In genomic region chr14:101777129-101777493, GRCm38 (mm10) we compare ENCODE assay signal across 37 mouse cellular contexts. TPM values are rescaled to one million over a fixed set of nuclear protein-coding genes. Genes with fewer than 3 reads are reported as not detected.
DNase-seq lines count a peak whose midpoint lies in the region; ATAC-seq and TF ChIP-seq lines count a peak whose summit lies in the region.
"Had no signal": no experiment of that assay in that cellular context is flagged by ENCODE, and none has a peak within 500 bp of the region (broad histone marks: within the 10 kb centered on the region; RNA-seq: fewer than 3 reads in every experiment).

No protein-coding gene starts in this region.

- no peak for TF ChIP-seq POLR2A in embryonic fibroblast, embryonic 13.5 days (IDR thresholded peaks at IDR 0.05; ENCODE audit: low read depth, low read length)

- no peak overlapping the region for H3K4me2 ChIP-seq in forebrain, embryonic 11.5 days (ENCODE audit: low read depth, low read length, severe bottlenecking)
- H3K4me2 ChIP-seq in forebrain, postnatal 0 days (ENCODE audit: low read depth) = no peak overlapping the region
- no peak overlapping the region for H3K4me2 ChIP-seq in midbrain, embryonic 11.5 days
- no peak overlapping the region for H3K4me2 ChIP-seq in midbrain, embryonic 16.5 days (ENCODE audit: low read length)
- H3K4me2 ChIP-seq: embryonic facial prominence, embryonic 13.5 days; heart, embryonic 11.5 days; hindbrain, embryonic 14.5 days; kidney, embryonic 15.5 days; limb, embryonic 12.5 days; liver, embryonic 15.5 days; lung, embryonic 15.5 days; stomach, embryonic 15.5 days had no signal

- ATAC-seq in forebrain, embryonic 11.5 days (replicated peaks; ENCODE audit: low FRiP score) = peak; percentile 33
- no peak for ATAC-seq in forebrain, postnatal 0 days
- ATAC-seq in midbrain, embryonic 11.5 days (ENCODE audit: low FRiP score) = peak; percentile 28; the same call in 1 of the 2 replicates
- ATAC-seq in midbrain, embryonic 16.5 days = no peak
- ATAC-seq: intestine, postnatal 0 days had no signal

- H3K9me3 ChIP-seq in forebrain, embryonic 11.5 days (ENCODE audit: control insufficient read depth, low read length) = no peaks in the 10 kb centered on the region
- no peaks in the 10 kb centered on the region for H3K9me3 ChIP-seq in forebrain, postnatal 0 days (ENCODE audit: low read length)
- H3K9me3 ChIP-seq in midbrain, embryonic 11.5 days (ENCODE audit: control insufficient read depth, low read length) = no peaks in the 10 kb centered on the region
- H3K9me3 ChIP-seq in midbrain, embryonic 16.5 days (replicated peaks; ENCODE audit: control insufficient read depth, low read length, poor library complexity, severe bottlenecking) = no peaks in the 10 kb centered on the region
- H3K9me3 ChIP-seq: embryonic facial prominence, embryonic 13.5 days; kidney, embryonic 15.5 days; limb, embryonic 12.5 days; liver, embryonic 15.5 days; lung, embryonic 15.5 days; megakaryocyte, embryonic 14.5 days; stomach, embryonic 15.5 days had no signal

- no peaks in the 10 kb centered on the region for H3K4me1 ChIP-seq in forebrain, embryonic 11.5 days (replicated peaks; ENCODE audit: control insufficient read depth, insufficient read depth, low read length)
- no peaks in the 10 kb centered on the region for H3K4me1 ChIP-seq in forebrain, postnatal 0 days (ENCODE audit: insufficient read depth)
- H3K4me1 ChIP-seq in midbrain, embryonic 11.5 days (ENCODE audit: control insufficient read depth, insufficient read depth, low read length) = no peaks in the 10 kb centered on the region
- no peaks in the 10 kb centered on the region for H3K4me1 ChIP-seq in midbrain, embryonic 16.5 days (ENCODE audit: control insufficient read depth, insufficient read depth, low read length)
- H3K4me1 ChIP-seq in embryonic fibroblast, embryonic 13.5 days (ENCODE audit: control insufficient read depth, insufficient read depth, low read length) = peaks cover 9% of the 10 kb centered on the region; the same call in 1 of the 2 replicates
- H3K4me1 ChIP-seq: embryonic facial prominence, embryonic 13.5 days; kidney, embryonic 15.5 days; limb, embryonic 12.5 days; liver, embryonic 15.5 days; lung, embryonic 15.5 days; megakaryocyte, embryonic 14.5 days; stomach, embryonic 15.5 days had no signal

- DNase-seq in forebrain, embryonic 11.5 days (ENCODE audit: low spot score) = no peak
- no peak for DNase-seq in forebrain, postnatal 0 days
- DNase-seq in midbrain, embryonic 11.5 days (ENCODE audit: low spot score, missing footprints) = no peak
- no peak for DNase-seq in neural tube, embryonic 10.5 days (ENCODE audit: extremely low spot score, low spot score)
- DNase-seq in ovary, postnatal 14 days (ENCODE audit: low spot score) = no peak
- DNase-seq: adrenal gland, postnatal 25 days; cerebellum, adult 11-12 months; cerebellum, postnatal 10 days; gastrocnemius, postnatal 36 days; heart, adult 18-20 months; heart, postnatal 36 days; kidney, postnatal 25 days; lung, postnatal 36 days; retina, postnatal 1 day; right cerebral cortex, postnatal 14 days had no signal

- H3K36me3 ChIP-seq in forebrain, embryonic 11.5 days (ENCODE audit: control insufficient read depth, insufficient read depth, low read length) = no peaks in the 10 kb centered on the region
- H3K36me3 ChIP-seq in forebrain, postnatal 0 days (ENCODE audit: insufficient read depth) = no peaks in the 10 kb centered on the region
- no peaks in the 10 kb centered on the region for H3K36me3 ChIP-seq in midbrain, embryonic 11.5 days (ENCODE audit: control insufficient read depth, insufficient read depth, low read length)
- H3K36me3 ChIP-seq in midbrain, embryonic 16.5 days (ENCODE audit: control insufficient read depth, insufficient read depth, low read length) = no peaks in the 10 kb centered on the region
- H3K36me3 ChIP-seq: embryonic facial prominence, embryonic 13.5 days; kidney, embryonic 15.5 days; limb, embryonic 12.5 days; liver, embryonic 15.5 days; lung, embryonic 15.5 days; stomach, embryonic 15.5 days had no signal

- no peaks in the 10 kb centered on the region for H3K27me3 ChIP-seq in forebrain, embryonic 11.5 days (ENCODE audit: control insufficient read depth, insufficient read depth, low read length)
- no peaks in the 10 kb centered on the region for H3K27me3 ChIP-seq in forebrain, postnatal 0 days (ENCODE audit: insufficient read depth, low read length)
- no peaks in the 10 kb centered on the region for H3K27me3 ChIP-seq in midbrain, embryonic 11.5 days (ENCODE audit: control insufficient read depth, insufficient read depth, low read length)
- no peaks in the 10 kb centered on the region for H3K27me3 ChIP-seq in midbrain, embryonic 16.5 days (ENCODE audit: control insufficient read depth, insufficient read depth, low read depth, low read length)
- H3K27me3 ChIP-seq: CH12.LX; embryonic facial prominence, embryonic 13.5 days; kidney, embryonic 15.5 days; limb, embryonic 12.5 days; liver, embryonic 15.5 days; lung, embryonic 15.5 days; megakaryocyte, embryonic 14.5 days; stomach, embryonic 15.5 days had no signal

- TF ChIP-seq CTCF in forebrain, postnatal 0 days (IDR thresholded peaks at IDR 0.05; ENCODE audit: low read depth) = no peak
- TF ChIP-seq CTCF in embryonic fibroblast, embryonic 13.5 days (IDR thresholded peaks at IDR 0.05; ENCODE audit: borderline replicate concordance, insufficient read depth, low read length) = no peak

- H3K9ac ChIP-seq in forebrain, embryonic 11.5 days (ENCODE audit: low read length) = no peak overlapping the region
- H3K9ac ChIP-seq in forebrain, postnatal 0 days = no peak overlapping the region
- H3K9ac ChIP-seq in midbrain, embryonic 11.5 days (ENCODE audit: low read length) = no peak overlapping the region
- no peak overlapping the region for H3K9ac ChIP-seq in midbrain, embryonic 16.5 days (ENCODE audit: low read depth, low read length)
- H3K9ac ChIP-seq: embryonic facial prominence, embryonic 13.5 days; hindbrain, embryonic 14.5 days; kidney, embryonic 15.5 days; limb, embryonic 12.5 days; liver, embryonic 15.5 days; lung, embryonic 15.5 days; stomach, embryonic 15.5 days had no signal

- H3K27ac ChIP-seq in forebrain, embryonic 11.5 days (ENCODE audit: low read depth, low read length) = no peak overlapping the region
- no peak overlapping the region for H3K27ac ChIP-seq in forebrain, postnatal 0 days (ENCODE audit: low read depth, low read length)
- no peak overlapping the region for H3K27ac ChIP-seq in midbrain, embryonic 11.5 days (ENCODE audit: low read depth, low read length)
- no peak overlapping the region for H3K27ac ChIP-seq in midbrain, embryonic 16.5 days (ENCODE audit: low read length)
- H3K27ac ChIP-seq in embryonic fibroblast, embryonic 13.5 days (ENCODE audit: insufficient read depth, low read length) = 0 out of 2 replicates have a peak overlapping the region, but pooled peaks have one; percentile 77
- H3K27ac ChIP-seq: embryonic facial prominence, embryonic 13.5 days; hindbrain, embryonic 14.5 days; kidney, embryonic 15.5 days; layer of hippocampus, adult 2 months; left cerebral cortex, adult 2 months; limb, embryonic 12.5 days; liver, embryonic 15.5 days; lung, embryonic 15.5 days; stomach, embryonic 15.5 days had no signal

- no peak overlapping the region for H3K4me3 ChIP-seq in forebrain, embryonic 11.5 days (ENCODE audit: low read depth, low read length)
- no peak overlapping the region for H3K4me3 ChIP-seq in forebrain, postnatal 0 days (ENCODE audit: low read depth, low read length)
- no peak overlapping the region for H3K4me3 ChIP-seq in midbrain, embryonic 11.5 days (ENCODE audit: low read depth, low read length)
- no peak overlapping the region for H3K4me3 ChIP-seq in midbrain, embryonic 16.5 days (ENCODE audit: low read depth, low read length)
- no peak overlapping the region for H3K4me3 ChIP-seq in embryonic fibroblast, embryonic 13.5 days (ENCODE audit: insufficient read depth, low read length)
- H3K4me3 ChIP-seq: embryonic facial prominence, embryonic 13.5 days; erythroblast, embryonic 14.5 days; kidney, embryonic 15.5 days; layer of hippocampus, adult 2 months; left cerebral cortex, adult 2 months; limb, embryonic 12.5 days; liver, embryonic 15.5 days; lung, embryonic 15.5 days; megakaryocyte, embryonic 14.5 days; stomach, embryonic 15.5 days had no signal

- WGBS in forebrain, embryonic 11.5 days = 32% methylated on average over 3 of the region's 3 CpGs
- WGBS in forebrain, postnatal 0 days = 27% methylated on average over 3 of the region's 3 CpGs
- 33% methylated on average over 3 of the region's 3 CpGs for WGBS in midbrain, embryonic 11.5 days
- 33% methylated on average over 3 of the region's 3 CpGs for WGBS in midbrain, embryonic 16.5 days

RNA-seq across cellular contexts. Expression of gene Lmo7, which starts 47.4 kb away (rescaled TPM):
- polyA plus RNA-seq in forebrain, embryonic 11.5 days (2014; fragmentation: Nextera tagmentation; extraction: Ambion mirVana) = 1.3 and 1.4 TPM in 2 replicates
- 26.3 and 33.9 TPM in 2 replicates for total RNA-seq in forebrain, postnatal 0 days (2014; rRNA removed)
- 11.3 and 13.4 TPM in 2 replicates for polyA plus RNA-seq in forebrain, postnatal 0 days (2015; fragmentation: Nextera tagmentation; extraction: Ambion mirVana)
- polyA plus RNA-seq in midbrain, embryonic 11.5 days (2014; fragmentation: Nextera tagmentation; extraction: Ambion mirVana) = 0.82 and 2.5 TPM in 2 replicates
- 2.5 and 3.8 TPM in 2 replicates for polyA plus RNA-seq in midbrain, embryonic 16.5 days (2015; fragmentation: Nextera tagmentation; extraction: Ambion mirVana)
- 61.2 and 61.5 TPM in 2 replicates for polyA plus RNA-seq in embryonic fibroblast, embryonic 13.5 days (2011; ENCODE audit: insufficient read length, low read depth, missing spikeins)

RNA-seq across cellular contexts. Expression of gene Gm9922, which starts 47.5 kb away (rescaled TPM):
- polyA plus RNA-seq in forebrain, embryonic 11.5 days (2014; fragmentation: Nextera tagmentation; extraction: Ambion mirVana) = 0.68 and 1.5 TPM in 2 replicates
- total RNA-seq in forebrain, postnatal 0 days (2014; rRNA removed) = not detected in 2 replicates
- 1.0 and 2.1 TPM in 2 replicates for polyA plus RNA-seq in forebrain, postnatal 0 days (2015; fragmentation: Nextera tagmentation; extraction: Ambion mirVana)
- not detected in 2 replicates for polyA plus RNA-seq in midbrain, embryonic 11.5 days (2014; fragmentation: Nextera tagmentation; extraction: Ambion mirVana)
- polyA plus RNA-seq in midbrain, embryonic 16.5 days (2015; fragmentation: Nextera tagmentation; extraction: Ambion mirVana) = 0.50 TPM in 1 of 2 replicates, not detected in the other
- polyA plus RNA-seq in embryonic fibroblast, embryonic 13.5 days (2011; ENCODE audit: insufficient read length, low read depth, missing spikeins) = 1.3 TPM in 1 of 2 replicates, not detected in the other
- total RNA-seq: common myeloid progenitor, adult 5-6 weeks; gastrocnemius, adult 18-20 months; gastrocnemius, postnatal 36 days; layer of hippocampus, adult 2 months; layer of hippocampus, postnatal 14 days; left cerebral cortex, adult 2 months; left cerebral cortex, postnatal 25 days; liver, adult 2 months had no signal
- polyA plus RNA-seq: erythroblast, embryonic 14.5 days; hindbrain, embryonic 14.5 days; liver, adult 2 months; liver, embryonic 15.5 days; neural tube, embryonic 14.5 days had no signal

Comparison
In these comparisons a context has a peak if more than half of its experiments do, and no peak if none do; other contexts are left out.
1. ATAC-seq: peak in forebrain, embryonic 11.5 days (single experiment) and midbrain, embryonic 11.5 days (single experiment); none in forebrain, postnatal 0 days (single experiment) and midbrain, embryonic 16.5 days (single experiment).